Mouse (Mus musculus) hindbrain, embryonic 16.5 days (tissue): ENCODE results near the gene Tbx21. TPM values are rescaled to one million over a fixed set of nuclear protein-coding genes. Genes with fewer than 3 reads are reported as not detected.
A peak's percentile ranks its signal among the peaks of the same experiment; 100 is the strongest.

Experiments
- ATAC-seq: fragments of 200-750 bp; cut with Nextera tagmentation; 2 replicates; pipeline ENCODE4 v1.8.0; 2017; ENCODE audit warnings: moderate TSS enrichment, moderate library complexity
- H3K27ac ChIP-seq: fragments of 300-500 bp; sonication (generic); 2 replicates; pipeline ENCODE4 v1.5.1; 2014; ENCODE audit warnings: low read depth, mild to moderate bottlenecking, control low read depth, low read length, moderate library complexity
- H3K27me3 ChIP-seq: fragments of 300-500 bp; sonication (generic); replicated peaks from 2 replicates; pipeline ENCODE4 v1.6.1; 2014; ENCODE audit warnings: low read length; ENCODE audit not compliant: control insufficient read depth, insufficient read depth
- H3K36me3 ChIP-seq: fragments of 300-500 bp; sonication (generic); 2 replicates; pipeline ENCODE4 v1.6.1; 2014; ENCODE audit warnings: mild to moderate bottlenecking, low read length, moderate library complexity, mixed read lengths; ENCODE audit not compliant: control insufficient read depth, insufficient read depth
- H3K4me1 ChIP-seq: fragments of 300-500 bp; sonication (generic); 2 replicates; pipeline ENCODE4 v1.6.1; 2014; ENCODE audit warnings: low read depth, low read length; ENCODE audit not compliant: control insufficient read depth, insufficient read depth
- H3K4me2 ChIP-seq: fragments of 300-500 bp; sonication (generic); 2 replicates; pipeline ENCODE4 v1.6.1; 2014; ENCODE audit warnings: mild to moderate bottlenecking, low read length, control low read depth, moderate library complexity
- H3K4me3 ChIP-seq: fragments of 300-500 bp; sonication (generic); 2 replicates; pipeline ENCODE4 v1.5.1; 2014; ENCODE audit warnings: mild to moderate bottlenecking, low read length, control low read depth, moderate library complexity
- H3K9ac ChIP-seq: fragments of 300-500 bp; sonication (generic); 2 replicates; pipeline ENCODE4 v1.6.1; 2014; ENCODE audit warnings: low read depth, mild to moderate bottlenecking, control low read depth, low read length, moderate library complexity
- H3K9me3 ChIP-seq: fragments of 300-500 bp; sonication (generic); 2 replicates; pipeline ENCODE4 v1.6.1; 2014; ENCODE audit warnings: mild to moderate bottlenecking, low read length, moderate library complexity; ENCODE audit not compliant: control insufficient read depth
- WGBS: fragments of 180-500 bp; shearing (Covaris S2); extraction: QIAGEN DNeasy Blood & Tissue Kit; methylation state at CpG from one replicate; pipeline ENCODE4 v1.1.7; 2014; 5-methylcytosine and 5-hydroxymethylcytosine counted together
- polyA plus RNA-seq: library from polyadenylated mRNA; unstranded; fragments of >200 nt; fragmentation: Nextera tagmentation; extraction: Ambion mirVana; gene quantifications from 2 replicates; pipeline ENCODE4 v1.2.1, GENCODE M21; 2015

Tbx21 gene
- polyA plus RNA-seq, 1 experiment from 2014 or later, result 0.15 TPM

- no peaks in the 10 kb centered on the region for H3K9me3 ChIP-seq
- H3K4me2 ChIP-seq, result no peak overlapping the region
- H3K9ac ChIP-seq, result no peak overlapping the region
- ATAC-seq, result no peak
- H3K4me3 ChIP-seq, result no peak overlapping the region
- peaks cover 9% of the 10 kb centered on the region for H3K36me3 ChIP-seq
- no peaks in the 10 kb centered on the region for H3K27me3 ChIP-seq
- no peak overlapping the region for H3K27ac ChIP-seq
- H3K4me1 ChIP-seq, result no peaks in the 10 kb centered on the region
- WGBS, result 88% methylated on average over 12 of the region's 12 CpGs
Measured at GRCm38 (mm10) chr11:97065538-97066295, 49.4 kb downstream of the Tbx21 start.

GRCm38 (mm10) chr11:97063921-97064295 is 51.2 kb downstream of the Tbx21 start:
- WGBS, result 89% methylated on average over 3 of the region's 3 CpGs
- peaks cover 14% of the 10 kb centered on the region for H3K36me3 ChIP-seq

GRCm38 (mm10) chr11:97063274-97063920 is 51.7 kb downstream of the Tbx21 start:
- Histone ChIP-seq H3K4me3 (no peak overlapping the region), H3K4me1 (no peaks in the 10 kb centered on the region), H3K9me3 (no peaks in the 10 kb centered on the region), H3K36me3 (peaks cover 16% of the 10 kb centered on the region), H3K27ac (no peak overlapping the region; the same call in 1 of the 2 replicates), H3K9ac (no peak overlapping the region; the same call in 1 of the 2 replicates), H3K27me3 (no peaks in the 10 kb centered on the region), H3K4me2 (no peak overlapping the region)
- WGBS, result 37% methylated on average over 9 of the region's 9 CpGs
- no peak for ATAC-seq

More at GRCm38 (mm10) chr11:97063921-97064295, 51.2 kb downstream of the Tbx21 start:
- Histone ChIP-seq H3K4me3 (no peak overlapping the region), H3K9ac (no peak overlapping the region), H3K4me1 (no peaks in the 10 kb centered on the region), H3K4me2 (no peak overlapping the region), H3K27me3 (no peaks in the 10 kb centered on the region), H3K9me3 (no peaks in the 10 kb centered on the region), H3K27ac (no peak overlapping the region)
- ATAC-seq, result no peak

GRCm38 (mm10) chr11:97052219-97052646 is 62.9 kb downstream of the Tbx21 start:
- H3K9ac ChIP-seq, result no peak overlapping the region; the same call in 1 of the 2 replicates
- H3K4me3 ChIP-seq, result no peak overlapping the region
- H3K4me2 ChIP-seq, result no peak overlapping the region; the same call in 1 of the 2 replicates
- no peak for ATAC-seq
- no peaks in the 10 kb centered on the region for H3K27me3 ChIP-seq
- no peaks in the 10 kb centered on the region for H3K9me3 ChIP-seq
- peaks cover 22% of the 10 kb centered on the region for H3K36me3 ChIP-seq
- H3K4me1 ChIP-seq, result peaks cover 20% of the 10 kb centered on the region
- H3K27ac ChIP-seq, result no peak overlapping the region
- WGBS, result 31% methylated on average over 11 of the region's 11 CpGs

GRCm38 (mm10) chr11:97050944-97051586 is 64.1 kb downstream of the Tbx21 start:
- peak; percentile 43 for ATAC-seq
- peak overlapping the region; percentile 82 for H3K4me2 ChIP-seq
- H3K27me3 ChIP-seq, result no peaks in the 10 kb centered on the region
- no peaks in the 10 kb centered on the region for H3K9me3 ChIP-seq
- H3K4me3 ChIP-seq, result peak overlapping the region; percentile 71
- H3K9ac ChIP-seq, result peak overlapping the region; percentile 88
- H3K36me3 ChIP-seq, result peaks cover 18% of the 10 kb centered on the region
- peak overlapping the region; percentile 78 for H3K27ac ChIP-seq
- H3K4me1 ChIP-seq, result peaks cover 20% of the 10 kb centered on the region
- WGBS, result 20% methylated on average over 13 of the region's 13 CpGs

GRCm38 (mm10) chr11:97050216-97050943 is 64.8 kb downstream of the Tbx21 start, which contains the start of gene Osbpl7:
Gene Osbpl7 (plus strand): TSS chr11:97050628.
- H3K27me3 ChIP-seq, result no peaks in the 10 kb centered on the region
- no peaks in the 10 kb centered on the region for H3K9me3 ChIP-seq
- H3K9ac ChIP-seq, result peak within 1 kb of the TSS; percentile 88
- H3K4me3 ChIP-seq, result peak within 1 kb of the TSS; percentile 71
- H3K4me2 ChIP-seq, result peak within 1 kb of the TSS; percentile 82
- WGBS, result 5% methylated on average over 18 of the region's 18 CpGs
- H3K27ac ChIP-seq, result peak within 1 kb of the TSS; percentile 78
- peak; percentile 92 for ATAC-seq
- H3K4me1 ChIP-seq, result peaks cover 20% of the 10 kb centered on the region
- H3K36me3 ChIP-seq, result peaks cover 12% of the 10 kb centered on the region

- H3K4me1 ChIP-seq, result peaks cover 20% of the 10 kb centered on the region
- no peak overlapping the region for H3K27ac ChIP-seq
- H3K4me3 ChIP-seq, result no peak overlapping the region
- 87% methylated on average over 6 of the region's 6 CpGs for WGBS
- ATAC-seq, result no peak
- peaks cover 7% of the 10 kb centered on the region for H3K36me3 ChIP-seq
- H3K9me3 ChIP-seq, result no peaks in the 10 kb centered on the region
- H3K9ac ChIP-seq, result no peak overlapping the region
- no peaks in the 10 kb centered on the region for H3K27me3 ChIP-seq
- no peak overlapping the region for H3K4me2 ChIP-seq
Measured at GRCm38 (mm10) chr11:97049492-97050085, 65.5 kb downstream of the Tbx21 start.

GRCm38 (mm10) chr11:97048090-97048650 is 67.0 kb downstream of the Tbx21 start:
- H3K27ac ChIP-seq, result no peak overlapping the region
- H3K9ac ChIP-seq, result no peak overlapping the region
- no peak overlapping the region for H3K4me3 ChIP-seq
- no peak overlapping the region for H3K4me2 ChIP-seq
- peaks cover 8% of the 10 kb centered on the region for H3K36me3 ChIP-seq
- no peaks in the 10 kb centered on the region for H3K27me3 ChIP-seq
- ATAC-seq, result no peak
- H3K9me3 ChIP-seq, result no peaks in the 10 kb centered on the region
- peaks cover 20% of the 10 kb centered on the region for H3K4me1 ChIP-seq
- whole genome bisulfite sequencing, result 81% methylated on average over 8 of the region's 8 CpGs
